Mouse (Mus musculus) testis, adult 2 months (tissue): Measurements from ENCODE around the gene 4931422A03Rik.

Experiments
- CTCF ChIP-seq: fragments of 200-500 bp; IDR thresholded peaks from 2 replicates; pipeline ENCODE4 v1.5.1; 2012; ENCODE audit warnings: low read depth, mild to moderate bottlenecking, inconsistent platforms, low read length, moderate library complexity; ENCODE audit not compliant: control insufficient read depth, insufficient read depth, insufficient replicate concordance
- POLR2A ChIP-seq: fragments of 200-500 bp; IDR thresholded peaks from 2 replicates; pipeline ENCODE4 v1.6.1; 2012; ENCODE audit warnings: low read depth, mild to moderate bottlenecking, inconsistent platforms, low read length, moderate library complexity; ENCODE audit not compliant: control insufficient read depth

GRCm38 (mm10) chr2:104001076-104001475, 27.1 kb downstream of the 4931422A03Rik start:
- TF ChIP-seq CTCF (no peak), POLR2A (no peak)
